Mouse (Mus musculus) kidney, adult 2 months (tissue): ENCODE results near the gene Psmd4.

Source experiments
- CTCF ChIP-seq: fragments of 200-500 bp; conservative IDR thresholded peaks from 2 replicates; pipeline ENCODE4 v1.5.1; 2011; ENCODE audit warnings: low read depth, mild to moderate bottlenecking, control low read depth, low read length, moderate library complexity, mixed read lengths; ENCODE audit not compliant: insufficient read depth, insufficient read length
- POLR2A ChIP-seq: fragments of 200-500 bp; IDR thresholded peaks from one replicate; pipeline ENCODE4 v1.6.1; 2011; ENCODE audit warnings: low read depth, low read length, control low read depth

DNA sequence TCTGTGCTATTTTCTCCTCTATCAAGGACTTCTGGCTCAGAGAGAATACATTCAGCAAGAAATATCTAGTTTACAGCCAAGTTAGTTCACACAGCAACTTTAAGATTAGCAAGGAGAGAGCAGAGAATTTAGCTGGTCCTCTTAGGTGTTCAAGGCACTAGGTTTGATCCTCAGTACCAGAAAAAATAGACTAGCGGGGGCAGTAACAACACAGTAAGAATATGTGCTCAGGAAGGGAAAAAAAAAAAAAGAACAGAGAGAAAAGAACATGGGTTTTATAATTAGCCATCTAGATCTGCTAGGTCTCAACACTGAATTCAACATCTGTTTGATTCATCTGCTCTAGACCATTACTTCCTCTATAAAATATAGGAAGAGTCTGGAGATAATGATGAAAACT is 45.7 kb upstream of the Psmd4 start:
- no peak for TF ChIP-seq CTCF
- TF ChIP-seq POLR2A: no peak
